Mouse (Mus musculus) E14TG2a.4 (cell line): ENCODE measurements around the gene Ralgds.

Experiments
- CTCF ChIP-seq: conservative IDR thresholded peaks from 2 replicates; pipeline ENCODE4 v1.5.1; 2014; ENCODE audit warnings: low read length
- NANOG ChIP-seq: IDR thresholded peaks from 2 replicates; pipeline ENCODE4 v1.6.1; 2014; ENCODE audit warnings: borderline replicate concordance, low read length, mixed read lengths

- no peak for TF ChIP-seq CTCF
- TF ChIP-seq NANOG = no peak
These were observed 15.4 kb downstream of the Ralgds start for GRCm38 (mm10) chr2:28528354-28528730.
